In the genomic region with DNA sequence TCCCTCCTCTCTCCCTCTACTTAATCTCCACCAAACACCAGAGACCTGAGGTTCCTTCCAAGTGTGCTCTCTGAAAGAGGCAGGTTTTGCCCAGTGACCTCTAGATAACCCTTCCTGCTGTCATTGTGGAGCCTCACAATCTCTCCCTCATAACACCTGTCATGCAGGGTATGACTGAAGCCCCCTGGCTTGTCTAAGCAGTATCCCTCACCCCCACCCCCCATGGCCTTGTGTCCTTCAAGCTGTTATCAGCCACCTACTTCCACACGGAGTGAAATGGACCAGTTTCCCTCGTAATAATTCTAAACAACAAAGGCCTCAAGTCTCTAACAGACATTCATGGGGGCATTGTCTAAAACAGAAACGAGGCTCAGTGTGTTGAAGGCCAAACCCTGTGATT, we compare ENCODE assay signal across 12 mouse cellular contexts.
A peak's percentile ranks its signal among the peaks of the same experiment; 100 is the strongest.
DNase-seq lines count a peak whose midpoint lies in the region; ATAC-seq and TF ChIP-seq lines count a peak whose summit lies in the region.
"Had no signal": no experiment of that assay in that cellular context is flagged by ENCODE, and none has a peak within 500 bp of the region (broad histone marks: within the 10 kb centered on the region; RNA-seq: fewer than 3 reads in every experiment).

No protein-coding gene starts in this region.

- H3K4me2 ChIP-seq in forebrain, embryonic 15.5 days (replicated peaks) = no peak overlapping the region
- H3K4me2 ChIP-seq in hindbrain, embryonic 16.5 days (ENCODE audit: low read length) = no peak overlapping the region
- no peak overlapping the region for H3K4me2 ChIP-seq in neural tube, embryonic 13.5 days

- no peak overlapping the region for H3K9ac ChIP-seq in forebrain, embryonic 15.5 days (replicated peaks)
- H3K9ac ChIP-seq in hindbrain, embryonic 16.5 days (ENCODE audit: low read depth, low read length) = peak overlapping the region; percentile 37; the same call in 1 of the 2 replicates
- no peak overlapping the region for H3K9ac ChIP-seq in neural tube, embryonic 13.5 days

- H3K9me3 ChIP-seq in forebrain, embryonic 15.5 days = no peaks in the 10 kb centered on the region
- no peaks in the 10 kb centered on the region for H3K9me3 ChIP-seq in hindbrain, embryonic 16.5 days (ENCODE audit: control insufficient read depth, low read length)
- H3K9me3 ChIP-seq in neural tube, embryonic 13.5 days = no peaks in the 10 kb centered on the region

- no peak for DNase-seq in left cerebral cortex, adult 2 months (ENCODE audit: extremely low spot score in 1 of 2, low spot score in 2 of 2)
- DNase-seq in left cerebral cortex, postnatal 25 days (ENCODE audit: low spot score in 2 of 2) = no peak
- no peak for DNase-seq in adipocyte (ENCODE audit: low spot score)
- DNase-seq in right cerebral cortex, adult 18-20 months = no peak
- DNase-seq: adrenal gland, adult 2 months; lung, postnatal 14 days; thymus, postnatal 14 days had no signal

- 32% methylated on average over 3 of the region's 3 CpGs for WGBS in forebrain, embryonic 15.5 days
- WGBS in hindbrain, embryonic 16.5 days = 43% methylated on average over 3 of the region's 3 CpGs
- 16% methylated on average over 3 of the region's 3 CpGs for WGBS in neural tube, embryonic 13.5 days

- ATAC-seq in forebrain, embryonic 15.5 days (replicated peaks) = no peak
- no peak for ATAC-seq in hindbrain, embryonic 16.5 days
- ATAC-seq in neural tube, embryonic 13.5 days (ENCODE audit: low read depth) = peak; percentile 5; the same call in 1 of the 2 replicates
- ATAC-seq in megakaryocyte-erythroid progenitor cell, adult 5-6 weeks (replicated peaks; ENCODE audit: low FRiP score, low TSS enrichment, poor library complexity, severe bottlenecking) = no peak

- peaks cover 54% of the 10 kb centered on the region for H3K4me1 ChIP-seq in forebrain, embryonic 15.5 days
- H3K4me1 ChIP-seq in hindbrain, embryonic 16.5 days (ENCODE audit: control insufficient read depth, insufficient read depth, low read depth, low read length) = peaks cover 44% of the 10 kb centered on the region
- peaks cover 50% of the 10 kb centered on the region for H3K4me1 ChIP-seq in neural tube, embryonic 13.5 days (replicated peaks)

- intact Hi-C loops in left cerebral cortex, adult 2 months (cut with DNase I) = loop anchor here (2.0 to 10.0 kb wide), 6 partner anchors 152 to 734 kb away; no protein-coding TSS in a partner anchor
- intact Hi-C loops in left cerebral cortex, postnatal 25 days (cut with DNase I) = loop anchor here (2.0 to 5.0 kb wide), 4 partner anchors 142 to 394 kb away; no protein-coding TSS in a partner anchor

- no peaks in the 10 kb centered on the region for H3K36me3 ChIP-seq in forebrain, embryonic 15.5 days
- no peaks in the 10 kb centered on the region for H3K36me3 ChIP-seq in hindbrain, embryonic 16.5 days (ENCODE audit: control insufficient read depth, insufficient read depth, low read length)
- no peaks in the 10 kb centered on the region for H3K36me3 ChIP-seq in neural tube, embryonic 13.5 days

- no peak for TF ChIP-seq CTCF in left cerebral cortex, adult 2 months (IDR thresholded peaks at IDR 0.05)

- no peaks in the 10 kb centered on the region for H3K27me3 ChIP-seq in forebrain, embryonic 15.5 days
- no peaks in the 10 kb centered on the region for H3K27me3 ChIP-seq in hindbrain, embryonic 16.5 days (replicated peaks; ENCODE audit: control insufficient read depth, insufficient read depth, low read length)
- H3K27me3 ChIP-seq in neural tube, embryonic 13.5 days = no peaks in the 10 kb centered on the region

- peak overlapping the region; percentile 84 for H3K27ac ChIP-seq in left cerebral cortex, adult 2 months
- H3K27ac ChIP-seq in forebrain, embryonic 15.5 days (replicated peaks) = peak overlapping the region; percentile 85
- H3K27ac ChIP-seq in hindbrain, embryonic 16.5 days (ENCODE audit: low read depth, low read length) = peak overlapping the region; percentile 76
- H3K27ac ChIP-seq in neural tube, embryonic 13.5 days (replicated peaks) = peak overlapping the region; percentile 75

- H3K4me3 ChIP-seq in left cerebral cortex, adult 2 months = no peak overlapping the region
- no peak overlapping the region for H3K4me3 ChIP-seq in forebrain, embryonic 15.5 days
- no peak overlapping the region for H3K4me3 ChIP-seq in hindbrain, embryonic 16.5 days (ENCODE audit: low read length)
- no peak overlapping the region for H3K4me3 ChIP-seq in neural tube, embryonic 13.5 days
- H3K4me3 ChIP-seq: erythroblast, embryonic 14.5 days had no signal
